Mouse (Mus musculus) spleen, embryonic (tissue): ENCODE measurements around the gene 4930550L24Rik.

Experiments
- CTCF ChIA-PET: fragments of 350-600 bp; sonication (Branson Sonifier 250); formaldehyde crosslinking; loops from one replicate; lab custom pipeline; 2022; lab: Charles Lee

The 4930550L24Rik gene

GRCm38 (mm10) chrX:58909060-58909459, at the start of gene 4930550L24Rik:
Gene 4930550L24Rik (plus strand): TSS chrX:58909360.
- CTCF ChIA-PET = no interaction called here

- CTCF ChIA-PET = no interaction called here
Observed at GRCm38 (mm10) chrX:58900753-58901152, 8.4 kb upstream of the 4930550L24Rik start.

- CTCF ChIA-PET = no interaction called here
Observed at GRCm38 (mm10) chrX:58967969-58968368, 58.8 kb downstream of the 4930550L24Rik start.
